Mouse (Mus musculus): ENCODE data around the gene Sin3b.

GRCm38 (mm10) chr8:72801583-72801982 lies 78.5 kb downstream of the Sin3b start:
- TF ChIP-seq GATA1 (IDR thresholded peaks at IDR 0.05; ENCODE audit: low read length) (no peak), TAL1 (IDR thresholded peaks at IDR 0.05; ENCODE audit: low read length) (no peak)

Data from erythroblast, embryonic 14.5 days (primary cell).